Mouse (Mus musculus) kidney, adult 2 months (tissue): ENCODE results near the gene Panx3.

Experiments used
- CTCF ChIP-seq: fragments of 200-500 bp; conservative IDR thresholded peaks from 2 replicates; pipeline ENCODE4 v1.5.1; 2011; ENCODE audit warnings: low read depth, mild to moderate bottlenecking, control low read depth, low read length, moderate library complexity, mixed read lengths; ENCODE audit not compliant: insufficient read depth, insufficient read length
- POLR2A ChIP-seq: fragments of 200-500 bp; IDR thresholded peaks from one replicate; pipeline ENCODE4 v1.6.1; 2011; ENCODE audit warnings: low read depth, low read length, control low read depth

DNA sequence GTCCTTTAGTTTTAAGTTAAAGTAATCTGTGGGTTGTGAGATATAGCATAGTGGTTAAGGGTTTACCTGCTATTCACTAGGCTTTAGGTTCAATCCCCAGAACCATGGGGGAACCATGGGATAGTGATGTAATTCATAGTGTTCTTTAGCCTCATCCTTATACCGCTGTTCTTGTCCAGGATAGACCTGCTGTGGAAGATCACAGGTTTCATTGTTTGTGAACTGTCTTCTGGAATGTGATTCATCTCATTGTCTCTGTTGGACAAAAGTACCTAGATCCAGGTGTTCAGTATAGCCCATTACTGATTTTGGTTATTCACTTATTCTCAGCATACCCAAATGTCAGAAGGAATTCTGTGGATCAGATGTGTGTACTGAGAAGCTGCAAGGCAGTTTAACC, 41.8 kb downstream of the Panx3 start:
- no peak for TF ChIP-seq CTCF
- no peak for TF ChIP-seq POLR2A
